Mouse (Mus musculus) neural tube, embryonic 12.5 days (tissue): ENCODE data around the gene Atp13a1. TPM values are rescaled to one million over a fixed set of nuclear protein-coding genes. Genes with fewer than 3 reads are reported as not detected.
A peak's percentile ranks its signal among the peaks of the same experiment; 100 is the strongest.

ENCODE experiments used
- ATAC-seq: fragments of 200-750 bp; cut with Nextera tagmentation; 2 replicates; pipeline ENCODE4 v1.8.0; 2017; ENCODE audit warnings: low read depth, mild to moderate bottlenecking, moderate TSS enrichment, moderate library complexity; ENCODE audit not compliant: low FRiP score
- H3K27ac ChIP-seq: fragments of 300-500 bp; sonication (generic); 2 replicates; pipeline ENCODE4 v1.5.1; 2016
- H3K27me3 ChIP-seq: fragments of 300-500 bp; sonication (generic); replicated peaks from 2 replicates; pipeline ENCODE4 v1.6.1; 2016; ENCODE audit warnings: mild to moderate bottlenecking
- H3K36me3 ChIP-seq: fragments of 300-500 bp; sonication (generic); 2 replicates; pipeline ENCODE4 v1.6.1; 2016; ENCODE audit warnings: mild to moderate bottlenecking
- H3K4me1 ChIP-seq: fragments of 300-500 bp; sonication (generic); 2 replicates; pipeline ENCODE4 v1.6.1; 2016
- H3K4me2 ChIP-seq: fragments of 300-500 bp; sonication (generic); replicated peaks from 2 replicates; pipeline ENCODE4 v1.6.1; 2016; ENCODE audit warnings: mild to moderate bottlenecking
- H3K4me3 ChIP-seq: fragments of 300-500 bp; sonication (generic); 2 replicates; pipeline ENCODE4 v1.5.1; 2016
- H3K9ac ChIP-seq: fragments of 300-500 bp; sonication (generic); 2 replicates; pipeline ENCODE4 v1.6.1; 2016; ENCODE audit warnings: mild to moderate bottlenecking
- H3K9me3 ChIP-seq: fragments of 300-500 bp; sonication (generic); 2 replicates; pipeline ENCODE4 v1.6.1; 2016; ENCODE audit warnings: mild to moderate bottlenecking
- WGBS: fragments of 180-500 bp; shearing (Covaris S2); methylation state at CpG from one replicate; pipeline ENCODE4 v1.1.7; 2016; 5-methylcytosine and 5-hydroxymethylcytosine counted together
- polyA plus RNA-seq: library from polyadenylated mRNA; unstranded; fragments of >200 nt; fragmentation: Nextera tagmentation; extraction: Ambion mirVana; gene quantifications from 2 replicates; pipeline ENCODE4 v1.2.1, GENCODE M21; 2016

Gene Atp13a1
- 50.8 and 53.8 TPM in 2 replicates for polyA plus RNA-seq

GRCm38 (mm10) chr8:69790773-69791367, at the start of gene Atp13a1, which contains the start of gene Zfp866:
Gene Atp13a1 (plus strand): TSS chr8:69791163.
Gene Zfp866 (minus strand): TSS chr8:69791178.
- Histone ChIP-seq H3K4me2 (peak within 1 kb of the TSS; percentile 83), H3K9ac (peak within 1 kb of the TSS; percentile 87), H3K4me1 (peaks cover 13% of the 10 kb centered on the region), H3K27me3 (no peaks in the 10 kb centered on the region), H3K9me3 (no peaks in the 10 kb centered on the region), H3K27ac (peak within 1 kb of the TSS; percentile 51), H3K36me3 (peaks cover 23% of the 10 kb centered on the region), H3K4me3 (peak within 1 kb of the TSS; percentile 97)
- WGBS: under 1% methylated on average over 38 of the region's 38 CpGs
- peak; percentile 96 for ATAC-seq

GRCm38 (mm10) chr8:69741231-69741630, 49.7 kb upstream of the Atp13a1 start:
- no peaks in the 10 kb centered on the region for H3K9me3 ChIP-seq
- 87% methylated on average over 2 of the region's 2 CpGs for WGBS
- H3K27me3 ChIP-seq: no peaks in the 10 kb centered on the region
- H3K9ac ChIP-seq: no peak overlapping the region
- H3K4me3 ChIP-seq: no peak overlapping the region
- H3K4me1 ChIP-seq: no peaks in the 10 kb centered on the region
- no peak for ATAC-seq
- peaks cover 16% of the 10 kb centered on the region for H3K36me3 ChIP-seq
- H3K4me2 ChIP-seq: no peak overlapping the region
- no peak overlapping the region for H3K27ac ChIP-seq

- H3K9me3 ChIP-seq: no peaks in the 10 kb centered on the region
- peak within 1 kb of the TSS; percentile 95 for H3K27ac ChIP-seq
- 3% methylated on average over 48 of the region's 48 CpGs for WGBS
- H3K9ac ChIP-seq: peak within 1 kb of the TSS; percentile 86
- no peaks in the 10 kb centered on the region for H3K27me3 ChIP-seq
- H3K4me2 ChIP-seq: peak within 1 kb of the TSS; percentile 62
- H3K4me1 ChIP-seq: peaks cover 8% of the 10 kb centered on the region
- peak; percentile 98 for ATAC-seq
- H3K4me3 ChIP-seq: peak within 1 kb of the TSS; percentile 66
- H3K36me3 ChIP-seq: peaks cover 4% of the 10 kb centered on the region; the same call in 1 of the 2 replicates
These were observed 41.2 kb upstream of the Atp13a1 start, which contains the start of gene Zfp963 for GRCm38 (mm10) chr8:69749544-69750454. Gene Zfp963 (minus strand): TSS chr8:69749970.

GRCm38 (mm10) chr8:69752437-69752836, 38.5 kb upstream of the Atp13a1 start:
- Histone ChIP-seq H3K9me3 (no peaks in the 10 kb centered on the region), H3K27ac (no peak overlapping the region), H3K9ac (no peak overlapping the region), H3K27me3 (no peaks in the 10 kb centered on the region), H3K4me2 (no peak overlapping the region), H3K36me3 (peaks cover 14% of the 10 kb centered on the region), H3K4me1 (peaks cover 8% of the 10 kb centered on the region), H3K4me3 (no peak overlapping the region)
- no peak for ATAC-seq
- 94% methylated on average over 2 of the region's 2 CpGs for WGBS

- no peak overlapping the region for H3K4me3 ChIP-seq
- H3K36me3 ChIP-seq: peaks cover 38% of the 10 kb centered on the region
- no peak for ATAC-seq
- no peaks in the 10 kb centered on the region for H3K27me3 ChIP-seq
- H3K4me1 ChIP-seq: no peaks in the 10 kb centered on the region
- H3K4me2 ChIP-seq: no peak overlapping the region
- H3K27ac ChIP-seq: no peak overlapping the region
- no peak overlapping the region for H3K9ac ChIP-seq
- H3K9me3 ChIP-seq: no peaks in the 10 kb centered on the region
- 93% methylated on average over 5 of the region's 5 CpGs for WGBS
These were observed 32.6 kb upstream of the Atp13a1 start for GRCm38 (mm10) chr8:69758316-69758715.

- 91% methylated on average over 4 of the region's 4 CpGs for WGBS
- Histone ChIP-seq H3K4me1 (no peaks in the 10 kb centered on the region), H3K9ac (no peak overlapping the region), H3K4me3 (no peak overlapping the region), H3K36me3 (peaks cover 64% of the 10 kb centered on the region), H3K4me2 (no peak overlapping the region), H3K27ac (no peak overlapping the region), H3K9me3 (no peaks in the 10 kb centered on the region), H3K27me3 (no peaks in the 10 kb centered on the region)
- no peak for ATAC-seq
These were observed 29.0 kb upstream of the Atp13a1 start for GRCm38 (mm10) chr8:69761814-69762445.

- no peak overlapping the region for H3K4me3 ChIP-seq
- no peak overlapping the region for H3K4me2 ChIP-seq
- peaks cover 19% of the 10 kb centered on the region for H3K4me1 ChIP-seq
- H3K9me3 ChIP-seq: no peaks in the 10 kb centered on the region
- H3K9ac ChIP-seq: no peak overlapping the region
- H3K27ac ChIP-seq: no peak overlapping the region
- peaks cover 39% of the 10 kb centered on the region for H3K36me3 ChIP-seq
- no peaks in the 10 kb centered on the region for H3K27me3 ChIP-seq
- ATAC-seq: no peak
- WGBS: 91% methylated on average over 9 of the region's 9 CpGs
These were observed 19.7 kb upstream of the Atp13a1 start for GRCm38 (mm10) chr8:69771221-69771620.

- H3K27ac ChIP-seq: no peak overlapping the region
- H3K4me1 ChIP-seq: peaks cover 19% of the 10 kb centered on the region
- WGBS: 80% methylated on average over 2 of the region's 2 CpGs
- H3K4me2 ChIP-seq: 0 out of 2 replicates have a peak overlapping the region, but pooled peaks have one; percentile 10
- peaks cover 32% of the 10 kb centered on the region for H3K36me3 ChIP-seq
- H3K4me3 ChIP-seq: no peak overlapping the region
- H3K9me3 ChIP-seq: no peaks in the 10 kb centered on the region
- H3K9ac ChIP-seq: no peak overlapping the region
- H3K27me3 ChIP-seq: no peaks in the 10 kb centered on the region
- ATAC-seq: no peak
These were observed 18.9 kb upstream of the Atp13a1 start for GRCm38 (mm10) chr8:69772106-69772505.

GRCm38 (mm10) chr8:69774503-69775148, 16.3 kb upstream of the Atp13a1 start, which contains the start of gene Gm20422:
Gene Gm20422 (minus strand): TSS chr8:69774886.
- H3K4me2 ChIP-seq: peak within 1 kb of the TSS; percentile 69
- H3K36me3 ChIP-seq: peaks cover 8% of the 10 kb centered on the region
- under 1% methylated on average over 41 of the region's 41 CpGs for WGBS
- ATAC-seq: peak; percentile 99
- peak within 1 kb of the TSS; percentile 77 for H3K4me3 ChIP-seq
- H3K9ac ChIP-seq: peak within 1 kb of the TSS; percentile 94
- no peaks in the 10 kb centered on the region for H3K9me3 ChIP-seq
- H3K27me3 ChIP-seq: no peaks in the 10 kb centered on the region
- peaks cover 19% of the 10 kb centered on the region for H3K4me1 ChIP-seq
- H3K27ac ChIP-seq: peak within 1 kb of the TSS; percentile 99

GRCm38 (mm10) chr8:69775149-69775534, 15.8 kb upstream of the Atp13a1 start:
- Histone ChIP-seq H3K4me2 (peak overlapping the region; percentile 69), H3K9me3 (no peaks in the 10 kb centered on the region), H3K27me3 (no peaks in the 10 kb centered on the region), H3K4me3 (peak overlapping the region; percentile 77; the same call in 1 of the 2 replicates), H3K9ac (no peak overlapping the region), H3K36me3 (peaks cover 4% of the 10 kb centered on the region; the same call in 1 of the 2 replicates), H3K4me1 (peaks cover 19% of the 10 kb centered on the region), H3K27ac (no peak overlapping the region)
- peak; percentile 36; the same call in 1 of the 2 replicates for ATAC-seq
- 66% methylated on average over 2 of the region's 2 CpGs for WGBS

GRCm38 (mm10) chr8:69777111-69777510, 13.9 kb upstream of the Atp13a1 start:
- 68% methylated on average over 8 of the region's 12 CpGs for WGBS
- H3K27ac ChIP-seq: no peak overlapping the region
- no peak overlapping the region for H3K9ac ChIP-seq
- ATAC-seq: no peak
- no peaks in the 10 kb centered on the region for H3K36me3 ChIP-seq
- no peak overlapping the region for H3K4me2 ChIP-seq
- no peaks in the 10 kb centered on the region for H3K9me3 ChIP-seq
- no peaks in the 10 kb centered on the region for H3K27me3 ChIP-seq
- no peak overlapping the region for H3K4me3 ChIP-seq
- H3K4me1 ChIP-seq: peaks cover 14% of the 10 kb centered on the region
